Mouse (Mus musculus): ENCODE measurements around the gene Camta1. TPM values are rescaled to one million over a fixed set of nuclear protein-coding genes. Genes with fewer than 3 reads are reported as not detected.
"Not testable (repeated sequence)": the region's sequence is repeated elsewhere in the genome, so short reads cannot be mapped to it uniquely, and the experiment has no call there.

Gene Camta1
- total RNA-seq, 2 experiments from 2014 or later, result 247 to 265 TPM

- no peak for DNase-seq (ENCODE audit: low spot score in 2 of 2)
Measured at GRCm38 (mm10) chr4:151024152-151024551, 837.5 kb downstream of the Camta1 start.

- not testable (repeated sequence) for DNase-seq (ENCODE audit: low spot score in 2 of 2)
Measured at GRCm38 (mm10) chr4:151017356-151017755, 844.3 kb downstream of the Camta1 start.

- DNase-seq (ENCODE audit: low spot score in 2 of 2), result no peak
Measured at GRCm38 (mm10) chr4:151015946-151016345, 845.7 kb downstream of the Camta1 start.

- DNase-seq (ENCODE audit: low spot score in 2 of 2), result no peak
Measured at GRCm38 (mm10) chr4:151010316-151010715, 851.4 kb downstream of the Camta1 start.

DNA sequence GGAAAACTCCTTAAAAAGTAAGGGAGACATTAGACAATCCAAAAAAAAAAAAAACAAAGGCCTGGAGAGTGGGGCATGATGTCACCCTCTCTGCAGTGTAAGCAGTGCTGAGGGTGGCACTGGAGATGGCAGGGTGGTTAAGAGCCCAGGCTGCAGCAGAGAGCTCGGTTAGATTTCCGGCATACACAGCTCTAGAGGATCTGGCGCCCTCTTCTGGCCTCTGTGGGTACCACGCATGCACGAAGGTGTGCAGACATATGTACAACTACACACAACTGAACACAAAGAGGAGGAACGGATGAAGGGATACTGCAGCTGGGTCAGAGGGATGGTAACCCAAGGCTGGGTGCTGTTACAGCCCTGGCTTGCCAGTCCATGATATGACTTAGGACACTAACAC is 854.7 kb downstream of the Camta1 start:
- DNase-seq (ENCODE audit: low spot score in 2 of 2), result peak; percentile 33 to 46

- no peak for DNase-seq (ENCODE audit: low spot score in 2 of 2)
Measured at GRCm38 (mm10) chr4:151005656-151006318, 855.9 kb downstream of the Camta1 start.

DNA sequence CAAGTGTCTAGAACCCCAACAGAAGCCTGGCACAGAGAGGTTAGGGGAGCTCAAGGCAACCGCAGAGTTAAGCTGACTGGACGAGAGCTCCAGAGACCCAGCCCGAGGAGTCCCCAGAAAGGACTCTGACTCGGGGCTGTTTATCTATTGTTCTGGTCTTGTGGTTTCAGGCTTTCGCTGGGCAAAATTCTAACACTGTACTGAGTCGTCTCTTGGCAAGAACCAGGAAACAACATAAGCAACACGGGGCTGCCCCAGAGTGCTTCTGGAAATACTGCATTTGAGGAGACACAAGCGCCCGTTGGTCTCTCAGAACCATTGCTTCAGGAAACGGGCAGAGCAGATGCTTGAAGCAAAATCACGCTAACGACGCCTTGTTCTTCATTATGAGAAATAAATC is 860.3 kb downstream of the Camta1 start:
- DNase-seq (ENCODE audit: low spot score in 2 of 2), result no peak

DNA sequence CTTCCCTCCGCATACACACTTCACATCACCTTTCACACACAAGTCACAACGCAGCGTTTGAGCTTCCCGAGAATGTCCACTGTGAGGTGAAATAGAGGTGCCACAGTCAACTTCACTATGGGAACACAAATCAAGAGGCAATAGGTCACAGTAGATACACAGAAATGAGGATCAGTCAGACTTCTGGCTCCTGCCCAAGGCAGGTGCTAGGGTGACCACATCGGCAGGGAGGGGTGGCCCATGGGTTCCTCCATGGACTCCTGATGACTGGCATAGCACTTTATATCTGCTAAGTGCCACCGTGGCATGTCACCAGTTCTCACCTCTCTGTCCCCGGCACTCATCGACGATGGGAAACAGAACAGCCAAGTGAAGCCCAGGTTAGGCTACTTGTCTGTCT is 863.0 kb downstream of the Camta1 start:
- no peak for DNase-seq (ENCODE audit: low spot score in 2 of 2)

- DNase-seq (ENCODE audit: low spot score in 2 of 2), result no peak
Measured at GRCm38 (mm10) chr4:150996797-150997196, 864.9 kb downstream of the Camta1 start, which contains the start of gene Uts2. Gene Uts2, plus strand, starts transcription at chr4:150997097.

GRCm38 (mm10) chr4:150990148-150990547 is 871.5 kb downstream of the Camta1 start:
- DNase-seq (ENCODE audit: low spot score in 2 of 2), result peak in 1 of 2 experiments; percentile 10

GRCm38 (mm10) chr4:150980153-150980552 is 881.5 kb downstream of the Camta1 start:
- DNase-seq (ENCODE audit: low spot score in 2 of 2), result no peak

DNA sequence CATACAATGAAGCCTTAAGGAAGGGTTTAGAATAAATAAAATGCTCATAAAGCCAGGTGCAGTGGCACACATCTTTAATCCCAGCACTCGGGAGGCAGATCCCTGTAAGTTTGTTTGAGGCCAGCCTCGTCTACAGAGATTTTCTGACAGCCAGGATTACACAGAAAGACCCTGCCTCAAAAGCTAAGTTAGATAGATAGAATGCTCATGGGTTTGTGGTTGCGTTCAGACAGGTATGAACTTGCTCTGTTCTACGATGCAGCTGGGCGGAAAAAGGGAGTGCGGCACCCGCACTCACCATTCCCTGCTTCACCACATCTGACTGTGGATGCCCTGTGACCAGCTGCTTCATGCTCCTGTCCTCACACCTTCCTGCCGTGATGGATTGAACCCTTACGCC is 882.2 kb downstream of the Camta1 start:
- DNase-seq (ENCODE audit: low spot score in 2 of 2), result no peak

DNA sequence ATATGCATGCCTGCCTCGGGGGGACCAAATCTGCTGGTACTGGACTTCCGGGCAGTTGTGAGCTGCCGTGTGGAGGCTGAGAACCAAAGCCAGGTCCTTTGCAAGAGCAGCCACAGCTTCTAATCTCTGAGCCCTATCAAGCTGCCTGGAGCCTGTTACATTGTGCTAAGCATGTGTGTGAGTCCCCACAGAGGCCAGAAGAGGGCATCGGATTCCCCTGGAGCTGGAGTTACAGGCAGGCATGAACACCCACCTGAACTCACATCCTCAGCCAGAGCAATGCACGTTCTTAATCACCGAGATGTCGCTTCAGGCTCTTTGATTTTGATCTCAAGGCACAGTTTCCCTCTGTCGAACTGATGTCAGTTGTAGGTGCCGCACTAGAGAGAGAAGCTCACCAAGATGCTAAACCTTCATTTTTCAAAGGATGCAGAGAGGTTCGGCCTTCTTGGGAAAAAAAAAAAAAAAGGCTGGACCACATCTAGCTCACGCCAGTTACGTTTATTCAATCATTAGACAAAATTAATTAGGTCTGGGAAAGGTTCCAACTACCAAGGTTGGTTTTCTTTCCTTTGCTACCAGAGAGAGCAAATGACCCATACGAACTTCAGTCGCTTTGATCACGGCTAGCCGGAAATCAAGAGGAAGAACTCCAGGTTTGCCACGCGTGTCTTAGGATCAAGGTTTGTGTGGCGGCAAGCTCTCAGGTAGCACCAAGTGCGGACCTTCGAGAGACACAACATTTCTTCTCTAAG is 883.3 kb downstream of the Camta1 start:
- no peak for DNase-seq (ENCODE audit: low spot score in 2 of 2)

DNA sequence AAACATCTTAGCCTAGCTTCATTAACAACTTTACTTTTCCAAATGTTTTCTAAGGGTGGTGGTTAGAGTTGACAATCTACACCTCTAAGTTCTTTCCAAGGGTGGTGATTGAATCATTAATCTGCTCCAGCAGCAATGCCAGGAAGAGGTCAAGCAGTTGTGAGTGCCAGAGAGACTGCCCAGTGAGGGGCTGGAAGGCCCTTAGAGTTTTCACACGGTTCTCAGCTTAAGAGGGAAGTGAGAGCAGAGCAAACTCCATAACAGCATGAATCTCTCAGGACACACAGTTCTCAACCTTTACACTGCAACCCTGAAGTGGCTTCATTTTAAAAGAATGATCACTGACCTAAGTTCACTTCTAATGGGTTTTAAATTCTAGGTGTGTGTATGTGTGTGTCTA is 886.5 kb downstream of the Camta1 start:
- DNase-seq (ENCODE audit: low spot score in 2 of 2), result no peak

GRCm38 (mm10) chr4:150973264-150973663 is 888.4 kb downstream of the Camta1 start:
- DNase-seq (ENCODE audit: low spot score in 2 of 2), result peak in 1 of 2 experiments; percentile 17

DNA sequence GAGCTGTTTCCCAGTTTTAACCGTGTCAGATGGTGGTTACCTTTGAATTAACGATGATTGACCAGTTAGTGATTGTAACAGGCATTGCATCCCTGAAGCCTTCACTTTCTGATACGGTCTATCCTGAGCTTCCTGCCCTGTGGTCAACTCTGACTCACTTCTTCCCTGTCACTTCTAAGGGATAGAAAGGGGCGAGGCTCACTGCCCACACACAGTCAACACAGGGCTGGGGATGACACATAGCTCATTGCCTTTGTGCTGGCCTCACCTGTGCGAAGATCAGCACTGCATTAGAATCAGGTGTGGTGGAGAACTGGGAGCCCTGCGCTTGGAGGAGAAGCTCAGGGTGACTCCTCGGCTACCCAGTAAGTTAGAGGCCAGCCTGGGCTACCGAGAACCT is 892.7 kb downstream of the Camta1 start:
- DNase-seq (ENCODE audit: low spot score in 2 of 2), result no peak

DNA sequence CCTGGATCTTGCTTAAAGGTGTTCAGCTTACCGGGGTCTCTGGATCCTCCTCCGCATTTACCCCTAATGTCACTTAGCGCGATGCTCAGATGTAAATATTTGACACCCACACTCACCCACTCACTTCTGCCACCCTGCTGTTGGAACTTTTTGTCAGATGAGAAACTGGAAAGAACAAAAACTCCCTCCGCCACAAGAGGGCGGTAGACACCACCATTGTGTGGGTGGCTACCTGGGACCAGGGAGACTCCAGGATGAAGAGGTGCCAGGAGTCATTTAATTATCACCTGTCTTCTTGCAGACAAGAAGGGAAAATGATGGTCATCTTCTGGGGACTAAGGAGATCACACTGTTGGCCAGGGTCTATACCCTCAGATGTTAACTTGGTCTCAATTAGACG is 895.1 kb downstream of the Camta1 start:
- peak in 1 of 2 experiments; percentile 64 for DNase-seq (ENCODE audit: low spot score in 2 of 2)

- no peak for DNase-seq (ENCODE audit: low spot score in 2 of 2)
Measured at GRCm38 (mm10) chr4:150965555-150965951, 896.1 kb downstream of the Camta1 start.

GRCm38 (mm10) chr4:150964635-150965554 is 896.8 kb downstream of the Camta1 start:
- peak; percentile 87 to 93 for DNase-seq (ENCODE audit: low spot score in 2 of 2)

- DNase-seq (ENCODE audit: low spot score in 2 of 2), result no peak
Measured at GRCm38 (mm10) chr4:150963711-150964110, 898.0 kb downstream of the Camta1 start.

DNA sequence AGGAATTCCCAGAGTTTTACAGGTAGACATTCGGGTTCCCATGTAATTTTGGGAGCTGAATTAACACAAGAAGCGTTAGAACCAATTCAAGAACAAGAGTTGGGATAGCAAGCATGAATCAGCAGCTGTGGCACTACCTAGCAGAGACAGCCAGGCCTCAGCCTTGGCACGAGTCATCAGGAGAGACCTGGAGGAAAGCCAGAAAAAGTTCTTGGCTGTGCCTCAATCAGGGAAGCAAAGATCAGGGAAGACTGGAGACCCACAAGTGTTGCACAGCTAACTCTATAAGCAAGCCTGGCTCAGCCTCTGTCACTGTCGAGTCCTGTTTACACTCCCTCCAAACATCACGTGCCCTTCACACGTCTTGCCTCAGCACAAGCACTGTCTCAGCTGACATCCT is 899.4 kb downstream of the Camta1 start:
- DNase-seq (ENCODE audit: low spot score in 2 of 2), result no peak

GRCm38 (mm10) chr4:150958536-150958935 is 903.1 kb downstream of the Camta1 start:
- no peak for DNase-seq (ENCODE audit: low spot score in 2 of 2)

All from left cerebral cortex, adult 18-20 months (tissue).